Mouse (Mus musculus) kidney, embryonic 15.5 days (tissue): Measurements from ENCODE around the gene Kctd3. TPM values are rescaled to one million over a fixed set of nuclear protein-coding genes. Genes with fewer than 3 reads are reported as not detected.

Experiments
- ATAC-seq: fragments of 200-750 bp; cut with Nextera tagmentation; replicated peaks from 2 replicates; pipeline ENCODE4 v1.8.0; 2017; ENCODE audit warnings: moderate TSS enrichment; ENCODE audit not compliant: low FRiP score
- H3K27ac ChIP-seq: fragments of 300-500 bp; sonication (generic); 2 replicates; pipeline ENCODE4 v1.5.1; 2015; ENCODE audit warnings: mild to moderate bottlenecking, inconsistent platforms
- H3K27me3 ChIP-seq: fragments of 300-500 bp; sonication (generic); 2 replicates; pipeline ENCODE4 v1.6.1; 2015; ENCODE audit warnings: inconsistent platforms
- H3K36me3 ChIP-seq: fragments of 300-500 bp; sonication (generic); 2 replicates; pipeline ENCODE4 v1.6.1; 2015; ENCODE audit warnings: inconsistent platforms
- H3K4me1 ChIP-seq: fragments of 300-500 bp; sonication (generic); 2 replicates; pipeline ENCODE4 v1.6.1; 2015; ENCODE audit warnings: inconsistent platforms
- H3K4me2 ChIP-seq: fragments of 300-500 bp; sonication (generic); 2 replicates; pipeline ENCODE4 v1.6.1; 2015; ENCODE audit warnings: moderate library complexity, mild to moderate bottlenecking, inconsistent platforms
- H3K4me3 ChIP-seq: fragments of 300-500 bp; sonication (generic); replicated peaks from 2 replicates; pipeline ENCODE4 v1.5.1; 2015; ENCODE audit warnings: mild to moderate bottlenecking, inconsistent platforms
- H3K9ac ChIP-seq: fragments of 300-500 bp; sonication (generic); 2 replicates; pipeline ENCODE4 v1.6.1; 2015; ENCODE audit warnings: mild to moderate bottlenecking, inconsistent platforms
- H3K9me3 ChIP-seq: fragments of 300-500 bp; sonication (generic); replicated peaks from 2 replicates; pipeline ENCODE4 v1.6.1; 2016; ENCODE audit warnings: inconsistent platforms
- WGBS: fragments of 180-500 bp; shearing (Covaris S2); methylation state at CpG from one replicate; pipeline ENCODE4 v1.1.7; 2015; ENCODE audit warnings: mixed read lengths; 5-methylcytosine and 5-hydroxymethylcytosine counted together
- polyA plus RNA-seq: library from polyadenylated mRNA; unstranded; fragments of >200 nt; fragmentation: Nextera tagmentation; extraction: Ambion mirVana; gene quantifications from 2 replicates; pipeline ENCODE4 v1.2.1, GENCODE M21; 2015

Gene Kctd3
- polyA plus RNA-seq, 1 experiment from 2014 or later: 29.0 TPM

DNA sequence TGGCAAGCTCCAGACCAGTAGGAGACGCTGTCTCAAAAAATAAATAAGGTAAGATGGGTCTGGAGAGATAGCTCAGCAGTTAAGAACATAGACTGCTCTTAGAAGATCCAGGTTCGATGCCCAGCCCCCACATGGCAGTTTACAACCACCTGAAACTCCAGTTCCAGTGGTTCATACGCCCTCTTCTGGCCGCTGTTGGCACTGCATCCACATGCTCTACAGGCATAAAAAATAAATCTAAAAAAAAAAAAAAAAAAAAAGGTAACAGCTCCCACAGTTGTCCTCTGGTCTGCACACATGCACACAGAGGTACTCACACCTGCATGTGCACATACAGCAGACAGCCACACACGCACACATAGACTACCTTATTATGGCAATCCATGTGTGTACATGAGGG lies 59.8 kb downstream of the Kctd3 start:
- 76% methylated on average over 5 of the region's 5 CpGs for WGBS
- H3K27me3 ChIP-seq: no peaks in the 10 kb centered on the region
- H3K9ac ChIP-seq: no peak overlapping the region
- H3K4me1 ChIP-seq: 0 out of 2 replicates have a peak, but pooled peaks cover 4% of the 10 kb centered on the region
- H3K27ac ChIP-seq: no peak overlapping the region
- no peak for ATAC-seq
- no peaks in the 10 kb centered on the region for H3K36me3 ChIP-seq
- no peak overlapping the region for H3K4me3 ChIP-seq
- H3K9me3 ChIP-seq: no peaks in the 10 kb centered on the region
- H3K4me2 ChIP-seq: no peak overlapping the region

DNA sequence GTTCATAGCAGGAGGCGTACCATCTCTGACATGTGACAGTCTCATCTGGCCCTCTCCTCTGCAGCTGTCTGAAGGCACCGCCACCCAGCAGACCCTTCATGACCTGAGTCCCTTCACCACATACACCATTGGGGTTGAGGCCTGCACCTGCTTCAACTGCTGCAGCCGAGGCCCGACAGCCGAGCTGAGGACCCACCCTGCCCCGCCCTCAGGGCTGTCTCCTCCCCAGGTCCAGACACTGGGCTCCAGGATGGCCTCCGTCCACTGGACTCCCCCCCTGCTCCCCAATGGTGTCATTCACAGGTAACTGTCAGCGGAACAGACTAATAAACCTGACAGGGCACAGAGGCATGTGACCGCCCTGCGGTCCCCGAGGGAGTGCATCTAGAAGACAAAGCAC lies 60.8 kb downstream of the Kctd3 start:
- H3K36me3 ChIP-seq: no peaks in the 10 kb centered on the region
- H3K9me3 ChIP-seq: no peaks in the 10 kb centered on the region
- ATAC-seq: no peak
- no peak overlapping the region for H3K4me3 ChIP-seq
- H3K9ac ChIP-seq: no peak overlapping the region
- no peak overlapping the region for H3K27ac ChIP-seq
- H3K27me3 ChIP-seq: no peaks in the 10 kb centered on the region
- H3K4me2 ChIP-seq: no peak overlapping the region
- H3K4me1 ChIP-seq: 0 out of 2 replicates have a peak, but pooled peaks cover 4% of the 10 kb centered on the region
- WGBS: 79% methylated on average over 11 of the region's 11 CpGs

DNA sequence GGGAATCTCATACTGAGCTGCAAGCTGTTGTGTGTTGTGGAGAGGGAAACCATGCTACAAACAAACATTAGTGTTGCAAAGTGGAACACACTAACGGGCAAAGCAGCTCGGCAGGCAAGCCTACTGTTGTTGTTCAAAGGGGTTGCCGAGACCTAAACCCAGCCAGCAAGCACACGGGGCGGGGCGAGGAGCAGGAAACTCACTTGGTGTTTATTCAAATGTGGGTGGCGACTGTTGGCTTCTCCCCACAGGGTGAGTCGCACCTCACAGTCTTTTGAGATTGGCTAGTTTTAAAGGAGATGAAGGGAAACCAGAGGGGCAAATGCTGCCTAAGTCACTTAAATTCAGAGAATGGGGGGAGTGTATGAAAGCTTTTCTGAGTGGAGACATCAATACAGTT lies 62.3 kb downstream of the Kctd3 start:
- Histone ChIP-seq H3K4me3 (no peak overlapping the region), H3K9me3 (no peaks in the 10 kb centered on the region), H3K4me2 (no peak overlapping the region), H3K4me1 (0 out of 2 replicates have a peak, but pooled peaks cover 4% of the 10 kb centered on the region), H3K36me3 (no peaks in the 10 kb centered on the region), H3K27ac (no peak overlapping the region), H3K27me3 (no peaks in the 10 kb centered on the region), H3K9ac (no peak overlapping the region)
- WGBS: 19% methylated on average over 8 of the region's 8 CpGs
- no peak for ATAC-seq

GRCm38 (mm10) chr1:188937246-188937780 lies 70.3 kb downstream of the Kctd3 start:
- WGBS: 37% methylated on average over 14 of the region's 14 CpGs
- no peak overlapping the region for H3K27ac ChIP-seq
- 0 out of 2 replicates have a peak, but pooled peaks cover 5% of the 10 kb centered on the region for H3K4me1 ChIP-seq
- no peaks in the 10 kb centered on the region for H3K27me3 ChIP-seq
- H3K4me2 ChIP-seq: no peak overlapping the region
- ATAC-seq: no peak
- no peaks in the 10 kb centered on the region for H3K9me3 ChIP-seq
- H3K4me3 ChIP-seq: no peak overlapping the region
- no peak overlapping the region for H3K9ac ChIP-seq
- no peaks in the 10 kb centered on the region for H3K36me3 ChIP-seq
